Mouse (Mus musculus) lung, postnatal 0 days (tissue): ENCODE measurements around the gene Vstm4. TPM values are rescaled to one million over a fixed set of nuclear protein-coding genes. Genes with fewer than 3 reads are reported as not detected.

Experiments used
- ATAC-seq: fragments of 200-750 bp; cut with Nextera tagmentation; 2 replicates; pipeline ENCODE4 v1.8.0; 2017; ENCODE audit warnings: moderate library complexity
- DNase-seq: peaks from one replicate; pipeline ENCODE4 v3.0.0-alpha.2; 2016; ENCODE audit warnings: low spot score
- H3K27ac ChIP-seq: fragments of 300-500 bp; sonication (generic); 2 replicates; pipeline ENCODE4 v1.5.1; 2014; ENCODE audit warnings: antibody characterized with exemption, mild to moderate bottlenecking, low read length, mixed read lengths
- H3K27me3 ChIP-seq: fragments of 300-500 bp; sonication (generic); replicated peaks from 2 replicates; pipeline ENCODE4 v1.6.1; 2014; ENCODE audit warnings: low read length, mixed read lengths; ENCODE audit not compliant: insufficient read depth
- H3K36me3 ChIP-seq: fragments of 300-500 bp; sonication (generic); 2 replicates; pipeline ENCODE4 v1.6.1; 2014; ENCODE audit warnings: low read length, mixed read lengths; ENCODE audit not compliant: insufficient read depth
- H3K4me1 ChIP-seq: fragments of 300-500 bp; sonication (generic); 2 replicates; pipeline ENCODE4 v1.6.1; 2014; ENCODE audit warnings: antibody characterized with exemption, low read depth, low read length, mixed read lengths; ENCODE audit not compliant: insufficient read depth
- H3K4me2 ChIP-seq: fragments of 300-500 bp; sonication (generic); replicated peaks from 2 replicates; pipeline ENCODE4 v1.6.1; 2014; ENCODE audit warnings: low read depth, mild to moderate bottlenecking, low read length, moderate library complexity, mixed read lengths
- H3K4me3 ChIP-seq: fragments of 300-500 bp; sonication (generic); 2 replicates; pipeline ENCODE4 v1.5.1; 2014; ENCODE audit warnings: low read depth, low read length
- H3K9ac ChIP-seq: fragments of 300-500 bp; sonication (generic); replicated peaks from 2 replicates; pipeline ENCODE4 v1.6.1; 2014; ENCODE audit warnings: low read depth, mild to moderate bottlenecking
- H3K9me3 ChIP-seq: fragments of 300-500 bp; sonication (generic); 2 replicates; pipeline ENCODE4 v1.6.1; 2016; ENCODE audit warnings: low read length, mixed read lengths
- CTCF ChIP-seq: IDR thresholded peaks from 2 replicates; pipeline ENCODE4 v1.5.1; 2016; ENCODE audit warnings: antibody characterized with exemption, mild to moderate bottlenecking
- EP300 ChIP-seq: IDR thresholded peaks from 2 replicates; pipeline ENCODE4 v1.6.1; 2016; ENCODE audit warnings: antibody characterized with exemption, mild to moderate bottlenecking, control low read depth
- WGBS: fragments of 180-500 bp; shearing (Covaris S2); extraction: QIAGEN DNeasy Blood & Tissue Kit; methylation state at CpG from one replicate; pipeline ENCODE4 v1.1.7; 2014; 5-methylcytosine and 5-hydroxymethylcytosine counted together
- polyA plus RNA-seq: library from polyadenylated mRNA; unstranded; fragments of >200 nt; fragmentation: Nextera tagmentation; extraction: Ambion mirVana; gene quantifications from 2 replicates; pipeline ENCODE4 v1.2.1, GENCODE M21; 2015

Gene Vstm4
- polyA plus RNA-seq, 1 experiment from 2014 or later = 63.6 TPM

DNA sequence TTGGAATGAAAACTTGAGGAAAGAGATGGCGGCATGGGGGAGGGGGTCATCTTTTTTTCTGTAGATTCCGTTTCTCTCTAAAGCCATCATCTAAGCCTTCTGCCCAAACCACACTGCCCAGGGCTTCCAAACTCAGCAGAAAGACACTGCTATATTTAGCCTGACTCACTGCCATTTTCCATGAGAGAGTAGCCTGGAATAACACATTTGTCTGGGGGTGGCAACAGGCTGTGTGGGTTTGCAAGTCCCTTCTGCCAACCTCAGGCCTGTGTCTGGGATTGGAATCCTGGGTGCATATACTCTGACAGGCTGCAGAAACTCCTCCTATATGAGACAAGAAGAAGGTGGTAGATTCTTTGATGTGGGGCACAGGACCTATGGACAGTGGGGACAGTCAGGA lies 91.0 kb downstream of the Vstm4 start:
- Histone ChIP-seq H3K36me3 (no peaks in the 10 kb centered on the region), H3K9me3 (no peaks in the 10 kb centered on the region), H3K27me3 (no peaks in the 10 kb centered on the region), H3K4me2 (no peak overlapping the region), H3K9ac (no peak overlapping the region), H3K4me3 (no peak overlapping the region), H3K4me1 (no peaks in the 10 kb centered on the region), H3K27ac (no peak overlapping the region)
- ATAC-seq (no peak), DNase-seq (no peak)
- TF ChIP-seq EP300 = no peak
- WGBS = 90% methylated on average over 2 of the region's 2 CpGs

DNA sequence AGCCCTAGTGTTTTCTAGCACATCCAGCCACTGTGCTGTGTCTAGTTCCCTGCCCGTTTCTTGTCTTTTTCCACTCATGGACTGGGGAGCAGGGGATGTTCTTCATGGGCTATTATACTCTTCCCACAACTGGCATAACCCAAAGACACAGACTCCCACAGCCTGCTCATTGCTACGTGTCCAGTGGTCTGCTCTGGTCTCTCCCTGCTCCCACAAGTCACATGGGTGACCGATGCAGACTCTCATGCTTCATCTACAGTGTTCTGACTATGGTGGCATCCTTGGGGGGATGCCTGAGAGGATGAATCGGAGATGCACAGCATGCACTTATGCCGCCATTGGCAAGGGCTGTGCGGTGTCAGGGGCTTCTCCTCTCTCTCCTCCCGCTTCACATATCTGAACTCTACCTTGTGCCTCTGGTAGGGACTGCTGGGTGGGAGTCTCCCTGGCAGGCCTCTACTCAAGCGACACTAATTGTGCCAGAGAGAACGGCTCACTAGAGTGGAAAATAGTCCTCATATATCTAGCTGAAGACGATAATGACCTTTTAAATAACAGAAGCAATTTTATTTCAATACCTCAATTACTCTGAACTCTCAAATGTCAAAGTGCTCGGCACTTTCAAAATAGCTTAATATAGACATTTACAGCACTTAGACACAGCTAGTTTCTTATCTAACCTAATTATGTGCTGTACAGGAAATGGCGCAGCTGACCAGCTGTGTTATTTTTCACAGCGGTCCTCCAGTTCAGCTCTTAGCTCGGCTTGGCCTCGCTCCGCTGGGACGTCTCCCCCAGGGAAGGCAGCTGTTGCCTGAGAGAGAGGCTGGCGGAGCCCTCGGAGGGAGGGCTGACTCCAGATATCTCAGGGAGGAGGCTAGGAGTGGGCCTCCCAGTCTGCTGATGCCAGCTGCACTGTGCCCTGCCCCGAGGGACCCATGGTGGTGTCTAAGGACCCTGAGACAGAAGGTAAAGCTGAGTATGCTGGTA lies 94.1 kb downstream of the Vstm4 start:
- Histone ChIP-seq H3K4me3 (no peak overlapping the region), H3K9me3 (no peaks in the 10 kb centered on the region), H3K27me3 (no peaks in the 10 kb centered on the region), H3K9ac (no peak overlapping the region), H3K4me1 (no peaks in the 10 kb centered on the region), H3K4me2 (no peak overlapping the region), H3K27ac (peak overlapping the region; percentile 58), H3K36me3 (no peaks in the 10 kb centered on the region)
- peak; percentile 89 for DNase-seq
- 40% methylated on average over 20 of the region's 20 CpGs for WGBS
- TF ChIP-seq EP300 (peak; percentile 66; the same call in 1 of the 2 replicates), CTCF (no peak)
- peak; percentile 91 for ATAC-seq

DNA sequence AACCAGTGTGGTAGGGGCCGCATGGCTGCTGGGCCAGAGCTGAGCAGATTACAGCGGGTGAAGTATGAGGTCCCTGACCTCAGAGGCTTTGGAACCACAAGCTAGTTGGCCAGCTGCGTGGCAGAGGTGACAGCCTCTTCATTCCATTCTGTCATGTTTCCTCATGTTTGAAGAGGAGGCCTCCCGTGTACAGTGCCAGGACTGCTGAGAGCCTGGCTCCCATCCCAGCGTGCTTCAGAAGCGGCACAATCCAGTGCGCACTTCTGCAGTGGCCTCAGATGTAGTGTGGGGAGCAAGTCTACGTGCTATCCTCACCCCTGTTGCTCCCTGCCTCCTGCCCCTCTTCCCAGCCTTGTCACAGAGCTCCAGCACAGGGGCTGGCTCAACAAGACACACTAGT lies 99.9 kb downstream of the Vstm4 start:
- H3K9ac ChIP-seq = no peak overlapping the region
- H3K4me1 ChIP-seq = no peaks in the 10 kb centered on the region; the same call in 1 of the 2 replicates
- no peak overlapping the region for H3K4me3 ChIP-seq
- no peaks in the 10 kb centered on the region for H3K36me3 ChIP-seq
- H3K9me3 ChIP-seq = no peaks in the 10 kb centered on the region
- WGBS = 29% methylated on average over 8 of the region's 8 CpGs
- H3K4me2 ChIP-seq = no peak overlapping the region
- H3K27ac ChIP-seq = no peak overlapping the region
- ATAC-seq (peak; percentile 79), DNase-seq (peak; percentile 79)
- TF ChIP-seq EP300 (no peak), CTCF (no peak)
- H3K27me3 ChIP-seq = no peaks in the 10 kb centered on the region

DNA sequence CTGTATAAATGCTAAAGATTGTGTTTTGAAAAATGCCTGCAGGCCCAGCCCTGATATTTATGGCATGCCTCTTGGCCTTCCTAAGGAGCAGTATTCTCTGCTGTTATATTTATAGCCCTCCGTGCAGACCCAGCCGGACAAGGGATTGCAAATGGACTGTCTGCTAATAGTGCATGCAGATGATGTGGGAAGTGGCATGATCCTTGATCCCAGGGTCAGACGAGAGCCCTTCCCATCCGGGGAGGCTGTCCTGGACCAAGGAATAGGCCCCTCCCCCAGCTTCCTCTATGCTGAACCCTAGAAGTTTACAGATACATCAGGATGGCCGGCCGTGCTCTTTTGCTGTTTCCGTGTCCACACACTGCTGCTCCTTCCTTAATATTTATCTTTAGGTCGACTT lies 102.1 kb downstream of the Vstm4 start:
- H3K9ac ChIP-seq = no peak overlapping the region
- TF ChIP-seq CTCF = no peak
- TF ChIP-seq EP300 = no peak
- DNase-seq = peak; percentile 35
- no peaks in the 10 kb centered on the region for H3K9me3 ChIP-seq
- no peaks in the 10 kb centered on the region for H3K27me3 ChIP-seq
- H3K36me3 ChIP-seq = no peaks in the 10 kb centered on the region
- H3K27ac ChIP-seq = no peak overlapping the region
- no peak overlapping the region for H3K4me2 ChIP-seq
- peaks cover 8% of the 10 kb centered on the region; the same call in 1 of the 2 replicates for H3K4me1 ChIP-seq
- WGBS = 45% methylated on average over 8 of the region's 8 CpGs
- ATAC-seq = peak; percentile 29; the same call in 1 of the 2 replicates
- H3K4me3 ChIP-seq = no peak overlapping the region

DNA sequence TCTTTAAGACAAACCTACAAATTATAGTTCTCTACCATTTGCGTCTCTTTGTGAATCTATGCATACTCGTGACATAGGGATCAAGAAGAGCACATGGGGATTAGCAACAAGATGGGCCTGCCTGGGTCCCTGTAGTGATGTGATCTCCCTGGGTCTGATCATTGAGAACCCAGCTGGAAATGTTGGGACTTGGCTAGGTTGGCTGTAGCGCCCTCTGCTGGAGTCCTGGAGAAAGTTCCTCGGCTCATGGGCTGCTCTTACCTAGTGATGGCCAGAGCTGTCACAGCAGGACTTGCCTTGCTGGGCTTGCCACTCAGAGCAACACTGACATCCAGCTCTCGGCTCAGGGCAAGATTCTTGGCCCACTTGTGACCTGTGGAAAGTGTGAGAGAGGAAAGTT lies 103.9 kb downstream of the Vstm4 start:
- Histone ChIP-seq H3K36me3 (no peaks in the 10 kb centered on the region), H3K4me1 (peaks cover 8% of the 10 kb centered on the region; the same call in 1 of the 2 replicates), H3K4me2 (no peak overlapping the region), H3K27ac (no peak overlapping the region), H3K27me3 (no peaks in the 10 kb centered on the region), H3K9ac (no peak overlapping the region), H3K9me3 (no peaks in the 10 kb centered on the region), H3K4me3 (no peak overlapping the region)
- ATAC-seq (0 out of 2 replicates have a peak, but pooled peaks have one; percentile 23), DNase-seq (peak; percentile 73)
- WGBS = 38% methylated on average over 5 of the region's 5 CpGs
- TF ChIP-seq EP300 (no peak), CTCF (peak; percentile 86)

DNA sequence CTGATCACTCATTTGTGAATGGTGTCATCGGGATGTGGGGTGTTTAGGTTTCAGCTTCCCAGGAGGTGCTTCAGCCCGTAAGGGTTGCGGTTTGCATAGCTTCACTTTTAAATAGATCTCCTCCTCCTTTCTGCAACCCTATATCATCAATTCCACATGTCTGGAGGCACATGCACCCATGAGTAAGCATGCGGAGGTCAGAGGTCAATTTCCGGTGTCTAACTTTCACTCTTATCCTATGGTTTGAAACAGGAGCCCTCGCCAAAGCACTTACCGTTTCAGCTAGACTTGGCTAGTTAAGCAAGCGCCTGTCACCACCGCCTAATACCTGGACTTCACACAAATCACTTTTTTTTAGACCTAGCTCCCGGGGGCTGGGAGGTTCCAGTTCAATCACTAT lies 108.2 kb downstream of the Vstm4 start:
- no peak overlapping the region for H3K4me2 ChIP-seq
- no peaks in the 10 kb centered on the region for H3K9me3 ChIP-seq
- H3K4me3 ChIP-seq = no peak overlapping the region
- H3K27me3 ChIP-seq = no peaks in the 10 kb centered on the region
- peaks cover 8% of the 10 kb centered on the region; the same call in 1 of the 2 replicates for H3K4me1 ChIP-seq
- no peak for ATAC-seq
- no peaks in the 10 kb centered on the region for H3K36me3 ChIP-seq
- no peak overlapping the region for H3K27ac ChIP-seq
- DNase-seq = no peak
- 75% methylated on average over 10 of the region's 10 CpGs for WGBS
- no peak overlapping the region for H3K9ac ChIP-seq
- TF ChIP-seq EP300 (no peak), CTCF (no peak)
